Mouse (Mus musculus): Measurements from ENCODE around the gene Begain.

GRCm38 (mm10) chr12:109068738-109069137 is 721 bp upstream of the Begain start:
- TF ChIP-seq CTCF (IDR thresholded peaks at IDR 0.05) (no peak), EP300 (IDR thresholded peaks at IDR 0.05) (no peak)
